ENCODE assay signal across 8 mouse cellular contexts in genomic region chr5:108313065-108313860, GRCm38 (mm10). TPM values are rescaled to one million over a fixed set of nuclear protein-coding genes. Genes with fewer than 3 reads are reported as not detected.
DNase-seq lines count a peak whose midpoint lies in the region; ATAC-seq and TF ChIP-seq lines count a peak whose summit lies in the region.

No protein-coding gene starts in this region.

- H3K27me3 ChIP-seq in kidney, postnatal 0 days (ENCODE audit: insufficient read depth, low read length) = no peaks in the 10 kb centered on the region
- H3K27me3 ChIP-seq in hindbrain, postnatal 0 days (ENCODE audit: insufficient read depth, low read length) = no peaks in the 10 kb centered on the region
- H3K27me3 ChIP-seq in midbrain, embryonic 13.5 days = no peaks in the 10 kb centered on the region

- H3K36me3 ChIP-seq in kidney, postnatal 0 days (ENCODE audit: insufficient read depth, low read length) = no peaks in the 10 kb centered on the region
- peaks cover 8% of the 10 kb centered on the region; the same call in 1 of the 2 replicates for H3K36me3 ChIP-seq in hindbrain, postnatal 0 days (ENCODE audit: insufficient read depth, low read length)
- H3K36me3 ChIP-seq in midbrain, embryonic 13.5 days = peaks cover 8% of the 10 kb centered on the region; the same call in 1 of the 2 replicates

- no peak for TF ChIP-seq CTCF in kidney, postnatal 0 days (IDR thresholded peaks at IDR 0.05; ENCODE audit: low read depth)
- no peak for TF ChIP-seq CTCF in cortical plate, adult 2 months (IDR thresholded peaks at IDR 0.05; ENCODE audit: extremely low read depth, insufficient read depth, low read length)
- TF ChIP-seq CTCF in hindbrain, postnatal 0 days (IDR thresholded peaks at IDR 0.05; ENCODE audit: low read depth) = no peak

- H3K27ac ChIP-seq in kidney, postnatal 0 days = peak overlapping the region; percentile 48
- no peak overlapping the region for H3K27ac ChIP-seq in cortical plate, adult 2 months (ENCODE audit: insufficient read depth, low read length)
- H3K27ac ChIP-seq in hindbrain, postnatal 0 days = peak overlapping the region; percentile 81; the same call in 1 of the 2 replicates
- no peak overlapping the region; the same call in 1 of the 2 replicates for H3K27ac ChIP-seq in midbrain, embryonic 13.5 days

- WGBS in kidney, postnatal 0 days = 6% methylated on average over 16 of the region's 16 CpGs
- WGBS in hindbrain, postnatal 0 days = 6% methylated on average over 16 of the region's 16 CpGs
- 6% methylated on average over 16 of the region's 16 CpGs for WGBS in midbrain, embryonic 13.5 days

- H3K9ac ChIP-seq in kidney, postnatal 0 days (ENCODE audit: low read depth, low read length) = peak overlapping the region; percentile 79
- H3K9ac ChIP-seq in hindbrain, postnatal 0 days (replicated peaks; ENCODE audit: low read length) = peak overlapping the region; percentile 76
- peak overlapping the region; percentile 86 for H3K9ac ChIP-seq in midbrain, embryonic 13.5 days (replicated peaks)

- DNase-seq in kidney, postnatal 0 days (ENCODE audit: low spot score) = peak; percentile 5
- DNase-seq in kidney, postnatal 25 days = no peak
- DNase-seq in hindbrain, postnatal 0 days (ENCODE audit: low spot score) = peak; percentile 2
- no peak for DNase-seq in frontal cortex, postnatal 25 days (ENCODE audit: low spot score in 2 of 2)
- no peak for DNase-seq in gastrocnemius, postnatal 10 days
- no peak for DNase-seq in left cerebral cortex, adult 8-10 months (ENCODE audit: low spot score in 2 of 2)

- TF ChIP-seq POLR2A in cortical plate, adult 2 months (IDR thresholded peaks at IDR 0.05; ENCODE audit: extremely low read depth, insufficient read depth, low read length) = no peak

- H3K9me3 ChIP-seq in kidney, postnatal 0 days (replicated peaks; ENCODE audit: low read length) = no peaks in the 10 kb centered on the region
- H3K9me3 ChIP-seq in hindbrain, postnatal 0 days (ENCODE audit: low read length) = no peaks in the 10 kb centered on the region
- H3K9me3 ChIP-seq in midbrain, embryonic 13.5 days = no peaks in the 10 kb centered on the region

- peak overlapping the region; percentile 50 for H3K4me3 ChIP-seq in kidney, postnatal 0 days (replicated peaks; ENCODE audit: low read depth, low read length)
- H3K4me3 ChIP-seq in cortical plate, adult 2 months (ENCODE audit: insufficient read depth, low read length) = peak overlapping the region; percentile 77
- H3K4me3 ChIP-seq in hindbrain, postnatal 0 days (ENCODE audit: low read length) = peak overlapping the region; percentile 81
- H3K4me3 ChIP-seq in midbrain, embryonic 13.5 days (replicated peaks) = peak overlapping the region; percentile 79

- ATAC-seq in kidney, postnatal 0 days (replicated peaks; ENCODE audit: low FRiP score, low read depth) = no peak
- no peak for ATAC-seq in hindbrain, postnatal 0 days
- ATAC-seq in midbrain, embryonic 13.5 days = no peak

- H3K4me1 ChIP-seq in kidney, postnatal 0 days (replicated peaks; ENCODE audit: insufficient read depth, low read length) = peaks cover 7% of the 10 kb centered on the region; the same call in 1 of the 2 replicates
- H3K4me1 ChIP-seq in cortical plate, adult 2 months (ENCODE audit: control insufficient read depth, insufficient read depth, low read length) = peaks cover 4% of the 10 kb centered on the region; the same call in 1 of the 2 replicates
- 0 out of 2 replicates have a peak, but pooled peaks cover 5% of the 10 kb centered on the region for H3K4me1 ChIP-seq in hindbrain, postnatal 0 days (ENCODE audit: insufficient read depth, low read length)
- H3K4me1 ChIP-seq in midbrain, embryonic 13.5 days (replicated peaks) = peaks cover 14% of the 10 kb centered on the region

- peak overlapping the region; percentile 53 for H3K4me2 ChIP-seq in kidney, postnatal 0 days (ENCODE audit: low read length)
- H3K4me2 ChIP-seq in hindbrain, postnatal 0 days (ENCODE audit: low read depth, low read length) = peak overlapping the region; percentile 80
- H3K4me2 ChIP-seq in midbrain, embryonic 13.5 days (replicated peaks) = peak overlapping the region; percentile 81

RNA-seq across cellular contexts. Expression of gene Pigg, which starts 0.9 kb away (rescaled TPM):
- polyA plus RNA-seq in kidney, postnatal 0 days (2015; fragmentation: Nextera tagmentation; extraction: Ambion mirVana) = 4.3 and 5.9 TPM in 2 replicates
- polyA plus RNA-seq in cortical plate, adult 2 months (2012; rRNA removed) = 8.3 and 8.7 TPM in 2 replicates
- total RNA-seq in hindbrain, postnatal 0 days (2014; rRNA removed) = 4.9 and 7.2 TPM in 2 replicates
- polyA plus RNA-seq in hindbrain, postnatal 0 days (2015; fragmentation: Nextera tagmentation; extraction: Ambion mirVana) = 2.2 and 2.5 TPM in 2 replicates
- polyA plus RNA-seq in midbrain, embryonic 13.5 days (2015; fragmentation: Nextera tagmentation; extraction: Ambion mirVana) = 6.0 and 6.1 TPM in 2 replicates
- 1 to 10 TPM; 3.2 to 4.5 TPM for total RNA-seq in gastrocnemius, postnatal 10 days (2021)
- total RNA-seq in left cerebral cortex, adult 8-10 months (2022) = 10 to 100 TPM; 11.1 to 11.5 (median 11.3) TPM

RNA-seq across cellular contexts. Expression of gene Dr1, which starts 44.6 kb away (rescaled TPM):
- polyA plus RNA-seq in kidney, postnatal 0 days (2015; fragmentation: Nextera tagmentation; extraction: Ambion mirVana) = 42.8 and 44.8 TPM in 2 replicates
- polyA plus RNA-seq in cortical plate, adult 2 months (2012; rRNA removed) = 24.7 and 25.2 TPM in 2 replicates
- 31.8 and 39.4 TPM in 2 replicates for total RNA-seq in hindbrain, postnatal 0 days (2014; rRNA removed)
- 39.7 and 39.9 TPM in 2 replicates for polyA plus RNA-seq in hindbrain, postnatal 0 days (2015; fragmentation: Nextera tagmentation; extraction: Ambion mirVana)
- 42.3 and 50.7 TPM in 2 replicates for polyA plus RNA-seq in midbrain, embryonic 13.5 days (2015; fragmentation: Nextera tagmentation; extraction: Ambion mirVana)
- 10 to 100 TPM; 21.5 to 23.2 TPM for total RNA-seq in gastrocnemius, postnatal 10 days (2021)
- 10 to 100 TPM; 30.5 to 32.4 (median 31.0) TPM for total RNA-seq in left cerebral cortex, adult 8-10 months (2022)

RNA-seq across cellular contexts. Expression of gene Gm42517, which starts 54.5 kb away (rescaled TPM):
- polyA plus RNA-seq in kidney, postnatal 0 days (2015; fragmentation: Nextera tagmentation; extraction: Ambion mirVana) = 0.09 and 0.11 TPM in 2 replicates
- 57.7 and 58.3 TPM in 2 replicates for polyA plus RNA-seq in cortical plate, adult 2 months (2012; rRNA removed)
- total RNA-seq in hindbrain, postnatal 0 days (2014; rRNA removed) = 93.4 and 97.0 TPM in 2 replicates
- 3.8 and 4.5 TPM in 2 replicates for polyA plus RNA-seq in hindbrain, postnatal 0 days (2015; fragmentation: Nextera tagmentation; extraction: Ambion mirVana)
- polyA plus RNA-seq in midbrain, embryonic 13.5 days (2015; fragmentation: Nextera tagmentation; extraction: Ambion mirVana) = 0.53 and 0.61 TPM in 2 replicates
- total RNA-seq in gastrocnemius, postnatal 10 days (2021) = under 1 TPM; 0.36 to 0.42 TPM
- 10 to 100 TPM; 48.4 to 55.0 (median 51.3) TPM for total RNA-seq in left cerebral cortex, adult 8-10 months (2022)

Comparison
In these comparisons a context has a peak if more than half of its experiments do, and no peak if none do; other contexts are left out.
1. DNase-seq: peak in kidney, postnatal 0 days (single experiment) and hindbrain, postnatal 0 days (single experiment); none in kidney, postnatal 25 days (0 of 2), frontal cortex, postnatal 25 days (0 of 2), gastrocnemius, postnatal 10 days (single experiment) and left cerebral cortex, adult 8-10 months (0 of 2).
2. H3K27ac ChIP-seq: peak in kidney, postnatal 0 days (single experiment) and hindbrain, postnatal 0 days (single experiment); none in cortical plate, adult 2 months (single experiment) and midbrain, embryonic 13.5 days (single experiment).
3. RNA of gene Gm42517, which starts 54.5 kb away (polyA plus RNA-seq): 57.7 to 58.3 TPM in cortical plate, adult 2 months; 3.8 to 4.5 TPM in hindbrain, postnatal 0 days, 0.53 to 0.61 TPM in midbrain, embryonic 13.5 days and 0.09 to 0.11 TPM in kidney, postnatal 0 days; every median in the first group is over 10 times any median in the second.
4. Peak in every context shown above with its lines, with median percentiles within 50 percentile points of each other: H3K4me2 ChIP-seq, H3K4me3 ChIP-seq and H3K9ac ChIP-seq.